Mouse (Mus musculus): ENCODE measurements at regions not wholly inside any gene's neighbourhood (a gene's known extent, or its start where the extent isn't known, plus 50 kb on each side); places are given as distances from the start of the nearest gene placed in this dataset.

DNA sequence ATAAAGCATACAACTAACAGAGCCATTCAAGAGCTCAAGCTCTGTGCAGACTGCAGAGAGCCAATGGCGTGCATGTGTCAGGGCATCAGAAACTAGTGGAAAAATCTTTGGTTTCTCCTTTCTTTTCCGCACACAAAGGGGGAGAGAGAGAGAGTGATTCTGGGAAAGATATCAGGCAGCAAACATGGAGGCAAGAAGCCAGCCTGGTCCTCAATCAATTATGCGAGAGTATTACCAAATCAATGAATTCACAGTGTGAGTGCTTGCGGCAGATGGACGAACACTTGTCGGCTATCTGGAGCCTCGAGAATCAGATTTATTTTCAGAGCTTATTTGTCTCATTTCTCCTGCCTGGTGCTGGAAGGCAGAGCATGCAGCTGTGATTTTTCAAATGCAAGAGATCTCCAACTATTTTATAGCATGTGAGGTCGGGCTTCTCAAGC is 230.6 kb downstream of the Snx10 start:
- DNase-seq (ENCODE audit: low spot score in 2 of 2) = no peak

DNA sequence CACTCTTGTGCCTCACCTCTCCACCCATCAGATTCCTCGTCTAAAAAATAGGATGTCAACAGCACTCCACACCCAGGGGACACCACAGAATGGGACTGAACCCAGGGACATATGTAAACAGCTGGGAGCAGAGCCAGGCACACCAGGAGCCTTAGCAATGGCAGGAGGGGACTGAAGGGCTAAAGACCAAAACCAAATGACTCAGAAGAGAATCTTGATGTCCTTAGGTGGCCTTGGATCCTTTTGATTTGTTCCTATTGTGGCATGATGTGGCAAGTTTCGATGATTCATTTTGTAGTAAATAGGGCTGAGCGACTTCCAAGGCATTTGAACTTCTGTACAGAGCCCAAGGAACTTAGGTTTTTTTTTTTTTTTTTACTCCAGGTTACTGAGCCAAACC is 233.4 kb downstream of the Snx10 start:
- DNase-seq (ENCODE audit: low spot score in 2 of 2) = no peak

- DNase-seq (ENCODE audit: low spot score in 2 of 2) = no peak
These were observed 234.0 kb downstream of the Snx10 start for GRCm38 (mm10) chr6:51757746-51758145.

DNA sequence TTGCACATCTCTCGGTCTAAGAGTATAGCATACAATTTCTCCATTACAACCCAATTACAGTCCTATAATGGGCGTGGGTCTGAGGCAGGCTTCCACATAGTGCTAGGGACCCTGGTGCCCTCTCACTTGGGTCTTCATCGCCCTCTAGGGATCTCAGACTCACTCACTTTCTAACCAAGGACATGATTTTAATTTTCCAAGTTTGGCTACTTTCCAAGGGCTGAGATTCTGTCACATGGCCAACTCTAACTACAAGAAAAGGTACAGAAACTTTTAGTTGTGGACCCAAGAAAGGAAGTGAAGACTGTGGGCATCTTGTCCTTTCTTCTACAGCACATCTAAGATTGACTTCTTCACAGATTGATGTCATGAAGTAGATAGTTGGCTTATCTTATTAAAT is 235.1 kb downstream of the Snx10 start:
- no peak for DNase-seq (ENCODE audit: low spot score in 2 of 2)

DNA sequence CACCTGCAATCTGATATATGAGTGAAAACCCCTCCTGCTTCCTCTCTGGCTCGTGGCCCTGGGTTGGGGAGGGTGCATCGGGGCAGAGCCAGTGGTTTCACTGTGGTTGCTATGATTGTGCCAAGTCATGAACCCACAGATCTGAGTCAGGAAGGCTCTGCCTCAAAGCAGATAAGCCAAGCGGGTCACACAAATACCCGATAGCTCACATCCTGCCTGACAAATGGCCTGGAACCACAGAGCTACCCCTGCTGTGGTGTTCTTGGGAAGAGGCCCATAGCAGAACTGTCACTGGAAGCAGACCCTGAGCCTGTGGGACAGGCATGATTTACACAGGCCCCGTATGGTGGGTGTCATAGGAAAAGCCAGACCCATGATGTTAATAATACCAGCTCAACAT is 236.7 kb downstream of the Snx10 start:
- no peak for DNase-seq (ENCODE audit: low spot score in 2 of 2)

DNA sequence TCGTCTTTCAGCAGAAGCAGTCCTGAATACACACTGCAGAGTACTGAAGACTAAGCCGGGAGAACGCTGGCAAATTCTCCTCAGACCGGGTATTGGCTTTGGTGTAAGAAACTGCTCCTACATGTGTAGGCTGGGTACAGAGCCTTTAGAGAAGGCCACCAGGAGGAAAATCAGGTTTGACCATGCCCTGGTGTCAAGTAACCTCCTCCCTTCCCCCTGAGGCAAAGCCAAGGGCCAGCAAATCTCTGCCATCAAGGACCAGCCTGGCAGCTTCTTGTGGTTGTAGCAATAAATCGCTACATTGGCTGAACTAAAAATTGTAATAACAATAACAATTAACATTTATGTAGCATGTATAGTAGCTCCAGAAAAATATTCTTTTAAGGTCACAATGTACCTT is 237.8 kb downstream of the Snx10 start:
- DNase-seq (ENCODE audit: low spot score in 2 of 2) = no peak

DNA sequence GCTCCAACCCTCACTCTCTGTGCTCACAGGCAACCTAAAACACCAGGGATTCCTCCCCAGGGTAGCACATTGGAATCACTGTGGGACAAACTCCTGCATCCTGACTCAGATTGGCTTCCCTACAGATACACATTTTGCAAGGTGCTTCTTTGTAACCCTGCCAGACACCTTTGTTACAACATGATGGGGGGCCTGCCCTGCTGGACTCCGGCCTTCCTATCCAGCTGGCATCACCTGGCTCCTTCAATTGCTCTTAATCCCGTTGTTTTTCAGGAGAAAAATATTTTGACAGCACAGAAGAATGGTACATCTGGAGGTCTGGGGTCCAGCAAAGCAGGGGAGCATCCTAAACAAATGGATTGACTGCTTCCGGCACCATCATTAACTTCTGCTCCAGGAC is 242.8 kb downstream of the Snx10 start:
- DNase-seq (ENCODE audit: low spot score in 2 of 2) = no peak

- DNase-seq (ENCODE audit: low spot score in 2 of 2) = no peak
These were observed 244.1 kb downstream of the Snx10 start for GRCm38 (mm10) chr6:51767582-51768341.

- no peak for DNase-seq (ENCODE audit: low spot score in 2 of 2)
These were observed 241.3 kb downstream of the Skap2 start for GRCm38 (mm10) chr6:51771001-51771400.

DNA sequence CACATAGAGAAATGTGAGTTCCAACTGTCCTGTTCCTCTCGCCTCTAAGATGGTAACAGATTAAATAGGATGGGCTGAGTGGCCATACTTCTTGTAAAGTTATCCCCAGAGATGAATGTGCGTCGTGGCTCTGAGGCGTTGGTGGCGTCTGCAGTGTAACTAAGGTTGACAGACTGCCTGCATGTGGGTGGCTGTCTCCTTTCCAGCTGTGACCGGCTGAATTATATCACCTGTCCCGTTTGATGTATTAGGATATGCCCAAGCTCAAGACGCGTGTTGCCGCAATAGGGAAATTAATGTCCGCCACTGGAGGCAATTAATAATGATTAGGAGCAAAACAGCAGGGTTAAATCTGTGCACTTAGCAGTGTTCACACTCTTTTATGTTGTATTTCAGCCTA is 240.9 kb downstream of the Skap2 start:
- DNase-seq (ENCODE audit: low spot score in 2 of 2) = no peak

GRCm38 (mm10) chr6:51774771-51775170 is 237.6 kb downstream of the Skap2 start:
- DNase-seq (ENCODE audit: low spot score in 2 of 2) = no peak

DNA sequence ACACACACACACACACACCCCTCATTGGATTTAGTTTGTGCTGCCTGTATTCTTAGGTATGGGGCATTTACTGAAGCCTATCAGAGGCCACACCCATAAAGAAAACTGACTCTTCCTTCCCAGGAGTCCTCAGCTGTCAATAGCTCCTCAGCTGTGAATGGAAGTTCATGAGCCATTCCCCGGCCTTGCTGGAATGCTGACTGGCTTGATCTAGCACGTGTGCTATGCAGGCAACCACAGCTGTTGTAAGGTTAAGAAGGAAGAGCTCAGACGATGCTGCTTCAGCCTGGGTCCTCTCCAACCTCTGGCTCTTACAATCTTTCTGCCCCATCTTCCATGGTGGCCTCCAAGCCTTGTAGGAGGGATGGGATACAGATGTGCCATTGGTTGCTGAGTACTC is 226.7 kb downstream of the Skap2 start:
- no peak for DNase-seq (ENCODE audit: low spot score in 2 of 2)

DNA sequence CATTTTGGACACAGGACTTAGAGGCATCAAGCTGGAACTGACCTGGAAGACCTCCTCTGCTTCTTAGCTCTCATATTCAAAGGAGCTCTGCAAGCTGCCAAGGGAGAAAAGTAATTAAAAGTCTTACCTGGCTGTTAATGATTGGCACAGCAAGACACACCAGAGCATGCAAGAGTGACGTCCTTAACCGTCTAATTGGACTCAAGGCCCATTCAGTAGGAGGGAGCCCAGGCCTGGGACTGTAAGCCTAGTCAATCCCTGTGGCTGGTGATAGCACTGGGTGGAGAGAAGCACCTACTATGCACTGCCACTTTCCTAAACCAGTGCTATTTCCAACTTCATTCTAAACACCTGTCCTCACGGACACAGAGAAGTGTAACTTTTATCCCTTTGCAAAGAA is 225.5 kb downstream of the Skap2 start:
- DNase-seq (ENCODE audit: low spot score in 2 of 2) = no peak

GRCm38 (mm10) chr6:51788156-51788555 is 224.2 kb downstream of the Skap2 start:
- DNase-seq (ENCODE audit: low spot score in 2 of 2) = no peak

GRCm38 (mm10) chr6:51790293-51790692 is 222.1 kb downstream of the Skap2 start:
- no peak for DNase-seq (ENCODE audit: low spot score in 2 of 2)

- DNase-seq (ENCODE audit: low spot score in 2 of 2) = no peak
These were observed 221.7 kb downstream of the Skap2 start for GRCm38 (mm10) chr6:51790693-51791092.

DNA sequence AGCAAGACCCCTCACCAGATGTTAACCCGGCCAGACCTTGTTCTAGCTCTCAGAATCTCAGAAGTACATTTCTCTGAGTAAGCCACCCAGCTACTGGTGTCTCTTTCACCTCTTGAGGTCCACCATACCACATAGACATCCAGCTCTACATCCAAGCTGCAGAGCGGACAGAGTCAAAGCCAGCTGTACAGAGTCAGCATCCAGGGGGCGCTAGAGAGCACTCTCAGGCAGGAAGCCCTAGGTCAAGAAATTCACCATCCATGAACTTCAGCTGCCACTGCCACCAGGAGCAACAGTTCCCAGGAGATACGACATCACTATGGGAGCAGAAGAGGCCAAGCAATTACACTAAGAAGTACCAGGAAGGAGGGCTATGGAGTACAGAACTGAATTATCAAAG is 217.0 kb downstream of the Skap2 start:
- peak in 1 of 2 experiments; percentile 9 for DNase-seq (ENCODE audit: low spot score in 2 of 2)

DNA sequence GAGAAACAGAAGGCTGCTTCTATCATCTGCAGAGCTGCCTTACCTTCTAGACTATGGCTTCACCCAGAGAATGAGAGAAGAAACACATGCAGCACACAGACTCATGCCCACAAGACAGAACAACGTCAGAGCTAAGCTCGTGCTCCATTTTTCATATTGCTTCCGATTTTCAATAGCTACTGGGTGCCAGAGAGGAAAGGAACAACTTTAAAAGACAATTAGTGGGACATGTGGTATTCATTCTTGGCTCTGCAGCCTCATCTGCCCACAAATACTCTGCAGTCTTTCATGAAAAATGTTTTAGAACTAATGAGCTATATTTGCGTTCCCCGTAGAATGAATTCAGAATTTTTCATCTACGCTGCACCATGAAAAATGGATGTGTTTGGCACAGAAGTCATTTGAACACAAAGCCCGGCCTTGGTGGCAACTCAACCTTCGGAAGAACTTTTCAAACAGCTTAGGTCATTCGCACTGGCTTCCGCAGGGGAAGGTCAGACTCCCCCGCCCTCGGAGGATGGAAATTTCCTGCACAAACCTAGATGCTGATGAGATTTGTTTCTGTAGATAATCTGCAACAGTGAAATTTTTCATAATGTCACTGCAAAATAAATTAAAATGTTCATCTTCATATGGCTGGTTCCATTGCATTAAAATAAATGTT is 213.6 kb downstream of the Skap2 start:
- peak in 1 of 2 experiments; percentile 3 for DNase-seq (ENCODE audit: low spot score in 2 of 2)

- no peak for DNase-seq (ENCODE audit: low spot score in 2 of 2)
These were observed 206.7 kb downstream of the Skap2 start for GRCm38 (mm10) chr6:51805656-51806055.

All from spleen, postnatal 36 days (tissue).